23 mouse cellular contexts compared by ENCODE assay signal in genomic region chr4:86676756-86677155, GRCm38 (mm10). TPM values are rescaled to one million over a fixed set of nuclear protein-coding genes. Genes with fewer than 3 reads are reported as not detected.
DNase-seq lines count a peak whose midpoint lies in the region; ATAC-seq and TF ChIP-seq lines count a peak whose summit lies in the region.
"Had no signal": no experiment of that assay in that cellular context is flagged by ENCODE, and none has a peak within 500 bp of the region (broad histone marks: within the 10 kb centered on the region; RNA-seq: fewer than 3 reads in every experiment).

No protein-coding gene starts in this region.

- TF ChIP-seq CTCF in hindbrain, postnatal 0 days (IDR thresholded peaks at IDR 0.05; ENCODE audit: low read depth) = no peak

- no peaks in the 10 kb centered on the region for H3K27me3 ChIP-seq in hindbrain, postnatal 0 days (ENCODE audit: insufficient read depth, low read length)
- H3K27me3 ChIP-seq: embryonic facial prominence, embryonic 13.5 days; forebrain, embryonic 12.5 days; forebrain, embryonic 15.5 days; hindbrain, embryonic 12.5 days; hindbrain, embryonic 15.5 days; intestine, embryonic 15.5 days had no signal

- no peak for ATAC-seq in hindbrain, postnatal 0 days
- ATAC-seq: forebrain, embryonic 15.5 days; intestine, embryonic 15.5 days had no signal

- H3K27ac ChIP-seq in macrophage = peak overlapping the region; percentile 47
- H3K27ac ChIP-seq in hindbrain, postnatal 0 days = no peak overlapping the region
- H3K27ac ChIP-seq: embryonic facial prominence, embryonic 10.5 days; embryonic facial prominence, embryonic 13.5 days; forebrain, embryonic 12.5 days; forebrain, embryonic 15.5 days; hindbrain, embryonic 12.5 days; hindbrain, embryonic 15.5 days; intestine, embryonic 15.5 days had no signal

- H3K4me2 ChIP-seq in hindbrain, postnatal 0 days (ENCODE audit: low read depth, low read length) = no peak overlapping the region
- H3K4me2 ChIP-seq: embryonic facial prominence, embryonic 13.5 days; forebrain, embryonic 12.5 days; forebrain, embryonic 15.5 days; heart, embryonic 11.5 days; hindbrain, embryonic 12.5 days; hindbrain, embryonic 15.5 days; intestine, embryonic 15.5 days had no signal

- no peaks in the 10 kb centered on the region for H3K79me2 ChIP-seq in macrophage (ENCODE audit: inconsistent target)

- no peaks in the 10 kb centered on the region for H3K4me1 ChIP-seq in hindbrain, postnatal 0 days (ENCODE audit: insufficient read depth, low read length)
- H3K4me1 ChIP-seq: embryonic facial prominence, embryonic 13.5 days; forebrain, embryonic 12.5 days; forebrain, embryonic 15.5 days; hindbrain, embryonic 12.5 days; hindbrain, embryonic 15.5 days; intestine, embryonic 15.5 days had no signal

- H3K9me3 ChIP-seq in hindbrain, postnatal 0 days (ENCODE audit: low read length) = no peaks in the 10 kb centered on the region
- H3K9me3 ChIP-seq: embryonic facial prominence, embryonic 10.5 days; embryonic facial prominence, embryonic 13.5 days; forebrain, embryonic 12.5 days; forebrain, embryonic 15.5 days; hindbrain, embryonic 12.5 days; hindbrain, embryonic 15.5 days; intestine, embryonic 15.5 days had no signal

- H3K36me3 ChIP-seq in macrophage (ENCODE audit: inconsistent target) = no peaks in the 10 kb centered on the region
- no peaks in the 10 kb centered on the region for H3K36me3 ChIP-seq in hindbrain, postnatal 0 days (ENCODE audit: insufficient read depth, low read length)
- H3K36me3 ChIP-seq: embryonic facial prominence, embryonic 10.5 days; embryonic facial prominence, embryonic 13.5 days; forebrain, embryonic 12.5 days; forebrain, embryonic 15.5 days; hindbrain, embryonic 12.5 days; hindbrain, embryonic 15.5 days; intestine, embryonic 15.5 days had no signal

- no peak overlapping the region for H3K4me3 ChIP-seq in macrophage (ENCODE audit: inconsistent target)
- no peak overlapping the region for H3K4me3 ChIP-seq in hindbrain, postnatal 0 days (ENCODE audit: low read length)
- H3K4me3 ChIP-seq: embryonic facial prominence, embryonic 10.5 days; embryonic facial prominence, embryonic 13.5 days; erythroblast, embryonic 14.5 days; forebrain, embryonic 12.5 days; forebrain, embryonic 15.5 days; hindbrain, embryonic 12.5 days; hindbrain, embryonic 15.5 days; intestine, embryonic 15.5 days had no signal

- no peak overlapping the region for H3K9ac ChIP-seq in hindbrain, postnatal 0 days (replicated peaks; ENCODE audit: low read length)
- H3K9ac ChIP-seq: embryonic facial prominence, embryonic 13.5 days; forebrain, embryonic 12.5 days; forebrain, embryonic 15.5 days; hindbrain, embryonic 12.5 days; hindbrain, embryonic 15.5 days; intestine, embryonic 15.5 days had no signal

- peak; percentile 75 for DNase-seq in 3T3-L1 (ENCODE audit: low read depth, low spot score)
- peak; percentile 36 for DNase-seq in Muller cell, postnatal 12 days (ENCODE audit: inconsistent ontology term)
- no peak for DNase-seq in testis, postnatal 10 days (ENCODE audit: low spot score)
- DNase-seq in hindbrain, postnatal 0 days (ENCODE audit: low spot score) = no peak
- DNase-seq in retina, embryonic 14.5 days (ENCODE audit: low spot score) = no peak
- DNase-seq: adrenal gland, adult 2 months; adrenal gland, postnatal 14 days; cerebellum, adult 11-12 months; cerebellum, adult 8-10 months; cerebellum, postnatal 10 days; cerebellum, postnatal 36 days; embryo, embryonic 11 days; gastrocnemius, postnatal 25 days had no signal

RNA-seq across cellular contexts. Expression of gene Plin2, which starts 6.9 kb away (rescaled TPM):
- total RNA-seq in macrophage (2018; cell fraction: chromatin; rRNA removed) = 1,000 to 10,000 TPM in 2 of 26 experiments, 100 to 1,000 TPM in 24; 116 to 1,608 (median 288) TPM
- total RNA-seq in macrophage (2018; cell fraction: cytosol; rRNA removed) = 1,000 to 10,000 TPM in 12 of 26 experiments, 100 to 1,000 TPM in 14; 487 to 1,958 (median 813) TPM
- 100 to 1,000 TPM; 256 to 887 (median 407) TPM for total RNA-seq in macrophage (2018; cell fraction: nucleus; rRNA removed)
- polyA plus RNA-seq in macrophage (2018) = 864 to 2,248 TPM (median 2,111 TPM) in 3 replicates
- 42.7 and 48.8 TPM in 2 replicates for total RNA-seq in hindbrain, postnatal 0 days (2014; rRNA removed)
- polyA plus RNA-seq in hindbrain, postnatal 0 days (2015; fragmentation: Nextera tagmentation; extraction: Ambion mirVana) = 37.3 and 38.6 TPM in 2 replicates

Comparison
In these comparisons a context has a peak if more than half of its experiments do, and no peak if none do; other contexts are left out.
1. DNase-seq: peak in 3T3-L1 (single experiment) and Muller cell, postnatal 12 days (single experiment); none in testis, postnatal 10 days (single experiment), hindbrain, postnatal 0 days (single experiment) and retina, embryonic 14.5 days (single experiment).
2. RNA of gene Plin2, which starts 6.9 kb away (polyA plus RNA-seq): 864 to 2,248 TPM in macrophage; 37.3 to 38.6 TPM in hindbrain, postnatal 0 days; every median in the first group is over 10 times any median in the second.